Mouse (Mus musculus) myocyte (in vitro differentiated cells): ENCODE data around the gene Plscr4.

Experiments used
- POLR2A ChIP-seq: IDR thresholded peaks from one replicate; pipeline ENCODE4 v1.6.1; 2011; ENCODE audit warnings: low read depth, mild to moderate bottlenecking, control low read depth, moderate library complexity; ENCODE audit not compliant: insufficient read length
- TCF12 ChIP-seq: IDR thresholded peaks from one replicate; pipeline ENCODE4 v1.6.1; 2011; ENCODE audit warnings: mild to moderate bottlenecking, control low read depth; ENCODE audit not compliant: poor library complexity, insufficient read depth, severe bottlenecking
- TCF3 ChIP-seq: IDR thresholded peaks from one replicate; pipeline ENCODE4 v1.6.1; 2011; ENCODE audit warnings: low read depth, control low read depth; ENCODE audit not compliant: insufficient read length
- USF1 ChIP-seq: IDR thresholded peaks from one replicate; pipeline ENCODE4 v1.6.1; 2011; ENCODE audit warnings: low read depth, mild to moderate bottlenecking, control low read depth, moderate library complexity

GRCm38 (mm10) chr9:92517036-92517435, 59.9 kb downstream of the Plscr4 start:
- TF ChIP-seq TCF3 (no peak), TCF12 (no peak), POLR2A (no peak), USF1 (no peak)
